Mouse (Mus musculus): ENCODE measurements around the gene Invs.

DNA sequence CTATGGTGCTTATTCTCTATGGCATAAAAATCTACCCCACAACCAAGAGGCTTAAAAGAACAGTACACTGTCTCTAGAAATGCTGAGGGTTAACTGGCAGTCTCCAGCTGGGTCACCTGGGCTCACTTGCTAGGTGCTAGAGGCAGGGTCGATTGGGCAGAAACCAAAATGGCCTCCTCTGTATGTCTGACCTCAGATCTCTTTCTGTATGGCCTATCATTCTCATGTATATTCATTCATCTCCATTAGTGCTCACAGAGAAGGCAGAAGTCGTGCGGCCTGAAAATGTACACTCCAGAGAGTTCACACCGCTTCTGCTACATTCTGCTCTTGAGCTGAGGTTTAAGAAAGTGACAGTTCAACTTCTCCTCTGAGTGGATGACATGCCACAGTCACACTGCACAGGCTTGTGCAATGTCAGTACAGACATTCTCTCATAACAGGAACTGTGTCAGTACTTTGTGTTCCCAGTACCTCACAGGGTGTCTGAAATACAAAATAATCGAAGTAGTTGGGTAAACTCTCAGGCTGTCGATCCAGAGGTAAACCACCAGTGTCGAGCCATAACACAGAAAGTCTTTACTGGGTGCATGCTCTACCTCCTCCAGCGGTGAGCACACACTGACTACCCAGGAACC lies 139.4 kb downstream of the Invs start:
- TF ChIP-seq CTCF (IDR thresholded peaks at IDR 0.05; ENCODE audit: extremely low read depth, insufficient read depth, low read length) (no peak), POLR2A (IDR thresholded peaks at IDR 0.05; ENCODE audit: extremely low read depth, insufficient read depth, low read length) (no peak)
